Mouse (Mus musculus) MEL (cell line): ENCODE results near the gene Milr1. TPM values are rescaled to one million over a fixed set of nuclear protein-coding genes. Genes with fewer than 3 reads are reported as not detected.

ENCODE experiments used
- DNase-seq: peaks from one replicate; pipeline ENCODE4 v3.0.0; 2011; ENCODE audit warnings: low read depth, low spot score
- H3K27ac ChIP-seq: 2 replicates; pipeline ENCODE4 v1.5.1; 2012; ENCODE audit warnings: low read depth, mild to moderate bottlenecking, control low read depth, low read length, moderate library complexity; ENCODE audit not compliant: control insufficient read depth
- H3K27me3 ChIP-seq, 2 experiments: fragments of 150-350 bp in 1 of 2; sonication (generic) in 1 of 2; 2 replicates each; pipeline ENCODE4 v1.6.1; 2012; ENCODE audit warnings: low read length in 2 of 2, mild to moderate bottlenecking in 2 of 2, improper control_type of control experiment in 1 of 2, moderate library complexity in 1 of 2; ENCODE audit not compliant: insufficient read depth in 2 of 2, control insufficient read depth in 1 of 2
- H3K36me3 ChIP-seq, 2 experiments: 2 replicates each; pipeline ENCODE4 v1.6.1; 2012 to 2014; ENCODE audit warnings: low read length in 2 of 2, improper control_type of control experiment in 1 of 2, inconsistent platforms in 1 of 2, mild to moderate bottlenecking in 1 of 2; ENCODE audit not compliant: insufficient read depth in 2 of 2, control insufficient read depth in 1 of 2
- H3K4me1 ChIP-seq, 2 experiments: fragments of 150-350 bp in 1 of 2; sonication (generic) in 1 of 2; 2 replicates each; pipeline ENCODE4 v1.6.1; 2012; ENCODE audit warnings: low read length in 2 of 2, improper control_type of control experiment in 1 of 2, mild to moderate bottlenecking in 1 of 2; ENCODE audit not compliant: insufficient read depth in 2 of 2, control insufficient read depth in 1 of 2
- H3K4me3 ChIP-seq, 2 experiments: fragments of 150-350 bp in 1 of 2; sonication (generic) in 1 of 2; 2 replicates each; pipeline ENCODE4 v1.5.1; 2012; ENCODE audit warnings: low read depth in 2 of 2, low read length in 2 of 2, mild to moderate bottlenecking in 2 of 2, moderate library complexity in 2 of 2, control low read depth in 1 of 2, improper control_type of control experiment in 1 of 2; ENCODE audit not compliant: control insufficient read depth in 1 of 2, insufficient read depth in 1 of 2
- H3K79me2 ChIP-seq: 2 replicates; pipeline ENCODE4 v1.6.1; 2012; ENCODE audit warnings: mild to moderate bottlenecking, low read length, moderate library complexity; ENCODE audit not compliant: control insufficient read depth, poor library complexity, insufficient read depth
- H3K9ac ChIP-seq: 2 replicates; pipeline ENCODE4 v1.6.1; 2012; ENCODE audit warnings: low read depth, mild to moderate bottlenecking, control low read depth, low read length, moderate library complexity; ENCODE audit not compliant: control insufficient read depth, poor library complexity, severe bottlenecking
- H3K9me3 ChIP-seq: fragments of 150-350 bp; sonication (generic); replicated peaks from 2 replicates; pipeline ENCODE4 v1.6.1; 2012; ENCODE audit warnings: mild to moderate bottlenecking, low read length, improper control_type of control experiment, moderate library complexity; ENCODE audit not compliant: insufficient read depth
- BHLHE40 ChIP-seq: IDR thresholded peaks from 2 replicates; pipeline ENCODE4 v1.6.1; 2012; ENCODE audit warnings: low read depth, mild to moderate bottlenecking, inconsistent platforms, low read length, improper control_type of control experiment, borderline replicate concordance
- CHD1 ChIP-seq: IDR thresholded peaks from 2 replicates; pipeline ENCODE4 v1.6.1; 2012; ENCODE audit warnings: low read depth, mild to moderate bottlenecking, inconsistent platforms, low read length, improper control_type of control experiment
- CHD2 ChIP-seq: IDR thresholded peaks from 2 replicates; pipeline ENCODE4 v1.6.1; 2011; ENCODE audit warnings: low read length, improper control_type of control experiment
- E2F4 ChIP-seq: IDR thresholded peaks from 2 replicates; pipeline ENCODE4 v1.6.1; 2011; ENCODE audit warnings: low read depth, low read length, improper control_type of control experiment, borderline replicate concordance
- EP300 ChIP-seq, 2 experiments: IDR thresholded peaks; 2 replicates each; pipeline ENCODE4 v1.6.1; 2011; ENCODE audit warnings: improper control_type of control experiment in 2 of 2, low read length in 2 of 2, low read depth in 1 of 2, mild to moderate bottlenecking in 1 of 2
- GABPA ChIP-seq: IDR thresholded peaks from 2 replicates; pipeline ENCODE4 v1.6.1; 2012; ENCODE audit warnings: low read depth, mild to moderate bottlenecking, inconsistent platforms, low read length, improper control_type of control experiment, moderate library complexity
- GATA1 ChIP-seq: IDR thresholded peaks from 2 replicates; pipeline ENCODE4 v1.6.1; 2011; ENCODE audit warnings: low read depth, low read length, improper control_type of control experiment
- HCFC1 ChIP-seq: IDR thresholded peaks from 2 replicates; pipeline ENCODE4 v1.6.1; 2012; ENCODE audit warnings: low read depth, mild to moderate bottlenecking, inconsistent platforms, low read length, improper control_type of control experiment, moderate library complexity
- JUND ChIP-seq: IDR thresholded peaks from 2 replicates; pipeline ENCODE4 v1.6.1; 2011; ENCODE audit warnings: low read depth, mild to moderate bottlenecking, improper control_type of control experiment, low read length
- MAX ChIP-seq: IDR thresholded peaks from 2 replicates; pipeline ENCODE4 v1.6.1; 2011; ENCODE audit warnings: low read length, improper control_type of control experiment
- MAZ ChIP-seq: IDR thresholded peaks from 2 replicates; pipeline ENCODE4 v1.6.1; 2012; ENCODE audit warnings: low read depth, mild to moderate bottlenecking, inconsistent platforms, low read length, improper control_type of control experiment
- MEF2A ChIP-seq: IDR thresholded peaks from 2 replicates; pipeline ENCODE4 v1.6.1; 2014; ENCODE audit warnings: low read depth, mild to moderate bottlenecking, inconsistent platforms, low read length, improper control_type of control experiment; ENCODE audit not compliant: poor library complexity, insufficient replicate concordance, severe bottlenecking; ENCODE audit errors: extremely low read depth
- MXI1 ChIP-seq: IDR thresholded peaks from 2 replicates; pipeline ENCODE4 v1.6.1; 2011; ENCODE audit warnings: mild to moderate bottlenecking, low read depth, low read length, improper control_type of control experiment
- MYB ChIP-seq: IDR thresholded peaks from 2 replicates; pipeline ENCODE4 v1.6.1; 2011; ENCODE audit warnings: mild to moderate bottlenecking, low read depth, low read length, improper control_type of control experiment
- MYC ChIP-seq: IDR thresholded peaks from 2 replicates; pipeline ENCODE4 v1.6.1; 2011; ENCODE audit warnings: low read depth, mild to moderate bottlenecking, low read length, improper control_type of control experiment, moderate library complexity
- NELFE ChIP-seq: IDR thresholded peaks from 2 replicates; pipeline ENCODE4 v1.6.1; 2011; ENCODE audit warnings: low read depth, low read length, improper control_type of control experiment
- POLR2A ChIP-seq, 2 experiments: IDR thresholded peaks; 2 replicates each; pipeline ENCODE4 v1.6.1; 2011 to 2012; ENCODE audit warnings: low read length in 2 of 2, mild to moderate bottlenecking in 2 of 2, control low read depth in 1 of 2, improper control_type of control experiment in 1 of 2, low read depth in 1 of 2, moderate library complexity in 1 of 2; ENCODE audit not compliant: control insufficient read depth in 1 of 2, insufficient read depth in 1 of 2, poor library complexity in 1 of 2
- POLR2AphosphoS5 ChIP-seq: IDR thresholded peaks from 2 replicates; pipeline ENCODE4 v1.6.1; 2012; ENCODE audit warnings: low read depth, borderline replicate concordance, mild to moderate bottlenecking, inconsistent platforms, low read length, moderate library complexity, mixed read lengths
- RAD21 ChIP-seq: IDR thresholded peaks from 2 replicates; pipeline ENCODE4 v1.6.1; 2011; ENCODE audit warnings: mild to moderate bottlenecking, low read depth, low read length, improper control_type of control experiment
- RCOR1 ChIP-seq: IDR thresholded peaks from 2 replicates; pipeline ENCODE4 v1.6.1; 2012; ENCODE audit warnings: low read depth, mild to moderate bottlenecking, inconsistent platforms, low read length, improper control_type of control experiment
- SMC3 ChIP-seq: IDR thresholded peaks from 2 replicates; pipeline ENCODE4 v1.6.1; 2011; ENCODE audit warnings: low read depth, low read length, improper control_type of control experiment
- TAL1 ChIP-seq: IDR thresholded peaks from 2 replicates; pipeline ENCODE4 v1.6.1; 2012; ENCODE audit warnings: mild to moderate bottlenecking, inconsistent platforms, low read length, moderate library complexity, mixed read lengths
- USF1 ChIP-seq: IDR thresholded peaks from 2 replicates; pipeline ENCODE4 v1.6.1; 2014; ENCODE audit warnings: low read depth, mild to moderate bottlenecking, inconsistent platforms, low read length, improper control_type of control experiment, moderate library complexity
- USF2 ChIP-seq, 2 experiments: IDR thresholded peaks; 2 replicates each; pipeline ENCODE4 v1.6.1; 2011 to 2012; ENCODE audit warnings: improper control_type of control experiment in 2 of 2, low read length in 2 of 2, borderline replicate concordance in 1 of 2, inconsistent platforms in 1 of 2, low read depth in 1 of 2, mild to moderate bottlenecking in 1 of 2; ENCODE audit not compliant: insufficient read depth in 1 of 2
- ZC3H11A ChIP-seq: IDR thresholded peaks from 2 replicates; pipeline ENCODE4 v1.6.1; 2012; ENCODE audit warnings: low read depth, mild to moderate bottlenecking, inconsistent platforms, low read length, improper control_type of control experiment
- ZMIZ1 ChIP-seq: IDR thresholded peaks from 2 replicates; pipeline ENCODE4 v1.6.1; 2012; ENCODE audit warnings: low read depth, mild to moderate bottlenecking, inconsistent platforms, low read length, improper control_type of control experiment, moderate library complexity
- ZNF384 ChIP-seq: IDR thresholded peaks from 2 replicates; pipeline ENCODE4 v1.6.1; 2012; ENCODE audit warnings: low read depth, mild to moderate bottlenecking, inconsistent platforms, low read length, improper control_type of control experiment
- polyA plus RNA-seq, 2 experiments: library from polyadenylated mRNA; stranded (reverse) in 1 of 2; unstranded in 1 of 2; fragments of >175 nt in 1 of 2; fragments of >200 nt in 1 of 2; gene quantifications; 2 replicates each; pipeline versions ENCODE4 v1.2.1 to v1.2.4; 2012; ENCODE audit warnings: low replicate concordance in 2 of 2, low read depth in 1 of 2; ENCODE audit not compliant: insufficient read length in 2 of 2, insufficient read depth in 1 of 2, missing spikeins in 1 of 2
- total RNA-seq: library from RNA; depleted of rRNA; stranded (reverse); fragments of 300-350 nt; gene quantifications from 2 replicates; pipeline ENCODE4 v1.2.3, GENCODE M21; 2012

Milr1 gene
- total and polyA plus RNA-seq, 3 experiments, result 0.26 TPM; not detected in 2

GRCm38 (mm10) chr11:106762139-106762799 lies 11.2 kb downstream of the Milr1 start (continued):
- TF ChIP-seq RAD21 (no peak), BHLHE40 (peak; percentile 46; the same call in 1 of the 2 replicates), MYB (no peak), HCFC1 (no peak), ZNF384 (0 out of 2 replicates have a peak, but pooled peaks have one; percentile 11), CHD2 (no peak), MAZ (peak; percentile 55; the same call in 1 of the 2 replicates), SMC3 (no peak; the same call in 1 of the 2 replicates), MEF2A (no peak)

DNA sequence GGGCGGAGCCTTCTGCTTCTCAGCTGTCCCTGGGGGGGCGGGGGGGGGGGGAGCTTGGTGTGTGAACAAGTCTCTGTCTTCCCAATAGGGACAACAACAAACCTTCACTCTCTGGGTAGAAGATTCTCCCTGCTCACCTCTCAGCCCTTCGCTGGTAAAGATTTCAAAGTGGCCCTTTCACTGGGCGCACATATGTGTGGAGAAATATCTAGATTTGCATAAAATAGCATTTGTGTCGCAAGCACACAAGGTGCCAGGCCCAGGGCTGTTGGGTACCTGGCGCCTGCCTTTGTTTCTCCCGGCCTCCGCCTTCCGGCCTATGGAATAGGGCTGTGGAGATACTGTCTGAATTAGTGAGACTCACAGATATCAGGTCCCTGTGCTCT lies 11.8 kb downstream of the Milr1 start:
- TF ChIP-seq CHD1 (0 out of 2 replicates have a peak, but pooled peaks have one; percentile 33), POLR2A (IDR thresholded peaks at IDR 0.05; ENCODE audit: control insufficient read depth in 1 of 2, insufficient read depth in 1 of 2, low read depth in 1 of 2, low read length in 2 of 2, poor library complexity in 1 of 2) (no peak), CHD2 (no peak), TAL1 (no peak)
- peak overlapping the region; percentile 49 for H3K9ac ChIP-seq
- no peak for DNase-seq
- H3K27me3 ChIP-seq, result no peaks in the 10 kb centered on the region
- peaks cover 0 to 49% of the 10 kb centered on the region in 2 experiments; a peak in 3 of 4 replicates for H3K36me3 ChIP-seq
- H3K27ac ChIP-seq, result peak overlapping the region; percentile 67
- peaks cover 35 to 51% of the 10 kb centered on the region in 2 experiments for H3K4me1 ChIP-seq
- no peaks in the 10 kb centered on the region for H3K9me3 ChIP-seq
- peak overlapping the region; percentile 32 to 33 for H3K4me3 ChIP-seq
- no peaks in the 10 kb centered on the region for H3K79me2 ChIP-seq

DNA sequence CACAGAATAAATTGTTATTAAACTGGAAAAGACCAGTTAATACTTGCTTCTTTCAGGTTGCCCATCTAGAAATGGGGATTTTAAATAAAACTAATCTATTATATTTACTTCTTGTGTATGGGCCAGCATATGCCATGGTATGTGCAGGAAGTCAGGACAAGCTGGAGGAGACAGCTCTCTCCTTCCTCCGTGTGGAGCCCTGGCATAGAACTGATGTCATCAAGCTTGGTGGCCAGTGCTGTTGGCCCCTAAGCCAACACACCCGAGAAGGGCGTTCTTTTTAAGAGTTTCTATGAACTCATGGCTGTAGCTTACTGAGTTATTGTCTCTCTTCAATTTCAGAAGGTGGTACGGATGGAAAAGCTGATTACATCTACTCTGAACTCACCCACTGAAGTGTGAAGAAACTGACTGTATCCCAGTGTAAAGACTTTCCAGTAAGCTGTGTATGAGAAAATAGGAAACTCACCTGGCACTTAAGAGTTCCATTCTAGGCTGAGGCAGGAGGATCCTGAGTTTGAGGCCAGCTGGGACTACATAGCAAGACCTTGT lies 15.7 kb downstream of the Milr1 start:
- Histone ChIP-seq H3K9ac (no peak overlapping the region), H3K9me3 (no peaks in the 10 kb centered on the region), H3K4me3 (no peak overlapping the region), H3K4me1 (peaks cover 24 to 29% of the 10 kb centered on the region in 2 experiments), H3K27ac (no peak overlapping the region), H3K79me2 (no peaks in the 10 kb centered on the region), H3K36me3 (peaks cover 19 to 40% of the 10 kb centered on the region in 2 experiments), H3K27me3 (no peaks in the 10 kb centered on the region)
- no peak for DNase-seq
- TF ChIP-seq RAD21 (no peak), USF1 (no peak), ZNF384 (no peak), GABPA (no peak), MAX (no peak), ZMIZ1 (no peak), BHLHE40 (no peak), JUND (no peak), GATA1 (no peak), HCFC1 (no peak), NELFE (no peak), MXI1 (no peak), ZC3H11A (no peak), EP300 (IDR thresholded peaks at IDR 0.05; ENCODE audit: low read depth in 1 of 2, low read length in 2 of 2) (no peak), POLR2AphosphoS5 (no peak), USF2 (IDR thresholded peaks at IDR 0.05; ENCODE audit: borderline replicate concordance in 1 of 2, insufficient read depth in 1 of 2, low read depth in 1 of 2, low read length in 2 of 2) (no peak), RCOR1 (no peak), E2F4 (no peak), CHD2 (no peak), MYC (no peak)
